Mouse (Mus musculus) left cerebral cortex, postnatal 10 days (tissue): ENCODE measurements around the gene Lama1. TPM values are rescaled to one million over a fixed set of nuclear protein-coding genes. Genes with fewer than 3 reads are reported as not detected.
"Not testable (repeated sequence)": the region's sequence is repeated elsewhere in the genome, so short reads cannot be mapped to it uniquely, and the experiment has no call there.

Source experiments
- DNase-seq, 2 experiments: peaks; one replicate each; pipeline ENCODE4 v3.0.0; 2021 to 2022; ENCODE audit warnings: low spot score in 2 of 2, mixed read lengths in 1 of 2; ENCODE audit errors: extremely low spot score in 1 of 2
- intact Hi-C: fragments of 180-260 bp; cut with DNase I; formaldehyde crosslinking; loops from one replicate; pipeline ENCODE4 v1.15.1; 2025
- total RNA-seq, 2 experiments: library from RNA; stranded (reverse); gene quantifications; 2 replicates each; pipeline ENCODE4 v1.2.3; 2021

The Lama1 gene
- total RNA-seq, 2 experiments from 2014 or later = 5.8 to 6.8 TPM

- intact Hi-C loops = no loop called here
- DNase-seq = no peak
Measured at GRCm38 (mm10) chr17:67710377-67710781, 13.3 kb downstream of the Lama1 start.

GRCm38 (mm10) chr17:67711361-67711760, 14.3 kb downstream of the Lama1 start:
- intact Hi-C loops = no loop called here
- no peak for DNase-seq

GRCm38 (mm10) chr17:67712929-67713328, 15.9 kb downstream of the Lama1 start:
- intact Hi-C loops = no loop called here
- no peak for DNase-seq

GRCm38 (mm10) chr17:67715466-67715865, 18.4 kb downstream of the Lama1 start:
- no peak for DNase-seq
- intact Hi-C loops = no loop called here

GRCm38 (mm10) chr17:67722055-67722454, 25.0 kb downstream of the Lama1 start:
- intact Hi-C loops = no loop called here
- DNase-seq = no peak

GRCm38 (mm10) chr17:67722578-67722977, 25.5 kb downstream of the Lama1 start:
- intact Hi-C loops = no loop called here
- no peak for DNase-seq

- no peak for DNase-seq
- intact Hi-C loops = no loop called here
Measured at GRCm38 (mm10) chr17:67723175-67724067, 26.4 kb downstream of the Lama1 start.

- intact Hi-C loops = no loop called here
- DNase-seq = no peak
Measured at GRCm38 (mm10) chr17:67726601-67727000, 29.5 kb downstream of the Lama1 start.

- intact Hi-C loops = no loop called here
- DNase-seq = no peak
Measured at GRCm38 (mm10) chr17:67728751-67729150, 31.7 kb downstream of the Lama1 start.

- intact Hi-C loops = no loop called here
- no peak for DNase-seq
Measured at GRCm38 (mm10) chr17:67731096-67731495, 34.0 kb downstream of the Lama1 start.

GRCm38 (mm10) chr17:67731964-67732363, 34.9 kb downstream of the Lama1 start:
- DNase-seq = no peak
- intact Hi-C loops = no loop called here

- intact Hi-C loops = no loop called here
- DNase-seq = no peak
Measured at GRCm38 (mm10) chr17:67733516-67733915, 36.5 kb downstream of the Lama1 start.

- DNase-seq = no peak
- intact Hi-C loops = no loop called here
Measured at GRCm38 (mm10) chr17:67735722-67736121, 38.7 kb downstream of the Lama1 start.

GRCm38 (mm10) chr17:67741229-67741628, 44.2 kb downstream of the Lama1 start:
- DNase-seq = not testable (repeated sequence)

GRCm38 (mm10) chr17:67764167-67764871, 67.3 kb downstream of the Lama1 start:
- intact Hi-C loops = no loop called here
- DNase-seq = no peak

More at GRCm38 (mm10) chr17:67741229-67741628, 44.2 kb downstream of the Lama1 start:
- intact Hi-C loops = not testable (repeated sequence)

- intact Hi-C loops = no loop called here
- no peak for DNase-seq
Measured at GRCm38 (mm10) chr17:67773608-67774007, 76.5 kb downstream of the Lama1 start.

GRCm38 (mm10) chr17:67776764-67777163, 79.7 kb downstream of the Lama1 start:
- peak in 1 of 2 experiments; percentile 37 for DNase-seq

GRCm38 (mm10) chr17:67779812-67780211, 82.8 kb downstream of the Lama1 start:
- no peak for DNase-seq
- intact Hi-C loops = no loop called here

More at GRCm38 (mm10) chr17:67776764-67777163, 79.7 kb downstream of the Lama1 start:
- intact Hi-C loops = no loop called here

GRCm38 (mm10) chr17:67791091-67791490, 94.0 kb downstream of the Lama1 start:
- intact Hi-C loops = no loop called here
- DNase-seq = no peak

- intact Hi-C loops = no loop called here
Measured at GRCm38 (mm10) chr17:67809171-67809570, 112.1 kb downstream of the Lama1 start.

More at GRCm38 (mm10) chr17:67809171-67809570, 112.1 kb downstream of the Lama1 start:
- DNase-seq = no peak
